Mouse (Mus musculus) brain, adult 2 months (tissue): ENCODE measurements around the gene Gm21985.
"Not testable (repeated sequence)": the region's sequence is repeated elsewhere in the genome, so short reads cannot be mapped to it uniquely, and the experiment has no call there.

ENCODE experiments used
- DNase-seq: peaks from one replicate; pipeline ENCODE4 v3.0.0; 2011; ENCODE audit warnings: low read depth, low spot score

Gene Gm21985

DNA sequence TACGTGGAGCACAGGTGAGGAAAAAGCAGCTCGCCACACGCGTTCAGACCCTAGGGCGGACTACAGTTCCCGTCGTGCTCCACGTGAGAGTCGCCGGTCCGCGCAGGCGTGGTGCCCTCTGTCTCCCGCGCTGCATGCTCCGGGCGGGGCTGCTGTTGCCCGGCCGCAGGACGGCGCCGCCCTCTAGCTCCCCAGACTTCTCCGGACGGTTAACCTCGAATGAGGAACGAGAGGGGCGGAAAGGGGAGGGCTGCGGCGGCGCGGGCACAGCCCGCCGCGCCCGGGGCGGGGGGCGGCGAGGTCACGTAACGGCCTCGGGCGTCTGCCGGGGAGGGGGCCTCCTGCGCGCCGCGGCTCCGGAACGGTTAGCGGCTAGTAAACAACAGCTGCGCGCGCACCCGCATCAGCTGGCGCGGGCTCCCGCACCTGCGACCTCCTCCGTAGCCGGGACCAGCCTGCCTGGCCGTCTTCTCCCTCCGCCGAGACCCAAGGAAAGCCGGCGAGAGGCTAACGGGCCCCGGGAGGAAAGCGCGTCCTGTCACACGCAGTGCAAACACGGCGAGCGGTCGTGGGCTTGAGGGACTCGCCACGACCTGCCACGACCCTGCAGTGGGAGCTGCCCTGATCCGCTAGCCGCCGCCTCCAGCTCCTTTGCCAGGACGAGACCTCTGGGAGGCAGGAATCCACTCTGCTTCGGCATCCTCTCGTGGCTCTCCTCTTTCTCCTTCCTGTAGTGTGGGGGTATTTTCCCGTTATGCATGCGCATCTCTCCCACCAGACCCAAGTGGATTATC lies 469 bp upstream of the Gm21985 start, which contains the start of gene Slc12a6:
TSS of gene Slc12a6 (plus strand) at position 378 of the 794 bp plus-strand sequence.
- peak; percentile 97 for DNase-seq

DNA sequence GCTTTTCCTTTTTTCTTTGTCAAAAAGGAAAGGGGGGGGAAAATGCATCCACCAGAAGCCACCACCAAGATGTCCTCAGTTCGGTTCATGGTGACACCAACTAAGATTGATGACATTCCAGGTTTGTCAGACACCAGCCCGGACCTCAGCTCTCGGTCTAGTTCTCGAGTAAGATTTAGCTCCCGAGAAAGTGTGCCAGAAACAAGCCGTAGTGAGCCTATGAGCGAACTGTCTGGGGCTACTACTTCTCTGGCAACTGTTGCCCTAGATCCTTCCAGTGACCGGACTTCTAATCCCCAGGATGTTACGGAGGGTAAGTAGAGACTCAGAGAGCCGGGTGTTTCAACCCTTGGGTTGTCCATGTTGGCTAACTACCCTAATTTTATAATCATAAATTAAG lies 666 bp downstream of the Gm21985 start:
- peak; percentile 50 for DNase-seq

DNA sequence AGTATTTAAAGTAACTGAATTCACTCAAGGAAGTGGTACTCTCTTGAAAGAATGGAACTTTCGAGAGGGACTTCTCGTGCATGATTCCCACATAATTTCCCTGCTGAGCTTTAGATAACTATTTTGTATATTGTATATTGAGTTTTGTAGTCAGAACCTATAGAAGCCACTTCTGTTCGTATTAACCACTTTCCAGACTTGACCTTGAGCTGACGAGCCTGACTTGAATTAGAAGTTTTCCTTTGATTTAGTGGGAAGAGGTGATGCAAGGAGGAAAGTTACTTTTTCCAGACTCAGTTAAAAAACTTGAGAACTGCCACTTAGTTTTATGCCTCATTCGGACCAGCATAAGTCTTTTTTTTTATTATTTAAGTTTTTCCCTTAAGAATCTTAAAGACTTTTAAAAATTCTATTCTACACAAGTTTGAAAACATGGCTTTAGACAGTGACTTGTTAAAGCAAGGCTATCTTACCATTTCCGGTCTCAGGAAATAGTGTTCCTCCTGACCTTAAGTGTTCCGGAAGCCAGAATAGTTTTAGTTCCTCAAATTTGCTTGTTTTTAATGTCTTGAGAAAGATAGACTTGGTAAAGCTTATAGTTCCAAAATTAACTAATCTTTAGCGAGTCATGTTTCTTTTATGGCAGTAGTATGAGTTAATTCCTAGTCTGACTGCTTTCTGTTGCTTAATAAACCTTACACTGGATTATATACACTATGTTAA lies 1.6 kb downstream of the Gm21985 start:
- DNase-seq = no peak

DNA sequence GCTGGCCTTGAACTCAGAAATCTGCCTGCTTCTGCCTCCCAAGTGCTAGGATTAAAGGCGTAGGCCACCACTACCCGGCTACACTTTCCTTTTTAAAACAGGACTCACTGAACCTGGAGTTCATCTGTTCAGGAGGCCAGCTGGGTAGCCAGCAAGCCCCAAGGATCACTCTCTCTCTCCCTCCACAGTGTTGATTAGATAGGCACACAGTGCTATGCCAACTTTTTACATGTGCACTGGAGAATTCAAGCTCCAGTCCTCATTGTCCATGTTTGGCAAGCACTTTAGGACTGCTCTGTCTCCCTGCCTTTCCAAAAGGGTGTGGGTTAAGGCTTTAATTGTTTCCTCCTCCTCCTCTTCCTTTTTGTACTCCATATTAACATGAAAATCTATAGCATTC lies 3.9 kb downstream of the Gm21985 start:
- no peak for DNase-seq

DNA sequence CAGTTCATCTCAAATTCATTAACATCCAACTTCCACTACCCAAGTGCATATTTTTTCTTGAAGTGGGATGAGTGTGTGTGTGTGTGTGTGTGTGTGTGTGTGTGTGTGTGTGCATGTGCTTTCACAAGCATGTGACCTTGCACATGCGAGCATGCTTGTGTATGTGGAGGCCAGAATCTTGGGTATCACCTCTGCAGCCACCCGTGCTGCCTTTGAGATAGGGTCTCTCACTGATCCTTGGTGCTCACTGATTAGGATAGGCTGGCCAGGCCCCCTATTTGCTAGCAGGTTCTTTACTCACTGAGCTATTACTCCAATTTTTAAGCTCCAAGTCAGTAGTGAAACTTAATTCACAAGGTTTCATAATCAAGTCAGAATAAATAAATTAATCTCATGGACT lies 6.8 kb downstream of the Gm21985 start:
- no peak for DNase-seq

DNA sequence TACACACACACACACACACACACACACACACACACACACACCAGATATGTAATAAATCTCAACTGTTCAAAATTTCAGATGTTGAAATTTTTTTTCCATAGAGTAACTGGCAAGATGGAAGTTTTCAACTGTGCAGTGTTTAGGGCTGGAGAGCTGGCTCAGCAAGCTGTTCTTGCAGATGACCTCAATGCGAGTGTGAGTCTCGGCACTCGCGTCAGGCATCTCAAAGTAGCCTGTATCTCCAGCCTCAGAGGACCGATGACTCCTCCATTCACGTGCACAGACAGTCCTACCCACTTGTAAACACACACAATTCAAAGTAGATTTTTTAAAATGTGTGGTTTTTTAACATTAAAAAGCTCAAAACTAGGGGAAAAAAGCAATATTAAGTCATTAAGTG lies 7.4 kb downstream of the Gm21985 start:
- peak; percentile 53 for DNase-seq

DNA sequence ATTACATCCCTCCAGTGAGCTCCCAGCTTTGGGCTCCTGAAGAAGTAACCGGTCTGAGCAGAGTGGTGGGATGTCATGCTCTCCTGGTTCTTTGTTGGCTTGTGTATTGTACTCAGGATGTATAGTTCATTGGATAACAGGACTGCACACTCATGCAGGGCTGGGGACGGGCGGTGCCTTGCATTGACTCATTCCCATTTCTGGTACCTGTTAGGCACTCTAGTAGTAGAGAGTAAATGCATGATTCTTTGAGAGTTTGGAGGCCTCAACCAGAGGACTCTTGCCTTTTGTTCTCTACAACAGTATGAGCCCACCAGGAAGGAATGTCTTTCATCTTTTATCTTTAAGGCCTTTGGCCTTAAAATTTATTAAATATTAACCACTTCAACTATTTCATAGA lies 10.8 kb downstream of the Gm21985 start:
- DNase-seq = no peak

DNA sequence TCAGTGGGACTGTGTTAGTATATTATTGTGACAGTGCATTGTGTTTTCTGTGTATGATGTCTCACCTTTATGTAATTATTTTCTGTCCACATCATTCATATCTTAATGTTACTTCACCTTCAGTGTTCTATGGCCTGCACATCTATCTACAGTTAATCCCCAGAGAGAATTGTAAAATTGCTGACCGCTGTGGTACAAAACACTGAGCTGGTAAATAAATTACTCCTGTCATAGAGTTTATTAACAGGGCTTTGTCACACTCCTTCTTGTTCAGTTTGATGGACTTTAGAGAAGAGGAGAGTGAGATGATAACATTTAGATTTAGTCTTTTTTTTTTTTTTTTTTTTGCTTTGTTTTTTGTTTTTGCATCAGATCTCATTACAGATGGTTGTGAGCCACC lies 16.7 kb downstream of the Gm21985 start:
- no peak for DNase-seq

DNA sequence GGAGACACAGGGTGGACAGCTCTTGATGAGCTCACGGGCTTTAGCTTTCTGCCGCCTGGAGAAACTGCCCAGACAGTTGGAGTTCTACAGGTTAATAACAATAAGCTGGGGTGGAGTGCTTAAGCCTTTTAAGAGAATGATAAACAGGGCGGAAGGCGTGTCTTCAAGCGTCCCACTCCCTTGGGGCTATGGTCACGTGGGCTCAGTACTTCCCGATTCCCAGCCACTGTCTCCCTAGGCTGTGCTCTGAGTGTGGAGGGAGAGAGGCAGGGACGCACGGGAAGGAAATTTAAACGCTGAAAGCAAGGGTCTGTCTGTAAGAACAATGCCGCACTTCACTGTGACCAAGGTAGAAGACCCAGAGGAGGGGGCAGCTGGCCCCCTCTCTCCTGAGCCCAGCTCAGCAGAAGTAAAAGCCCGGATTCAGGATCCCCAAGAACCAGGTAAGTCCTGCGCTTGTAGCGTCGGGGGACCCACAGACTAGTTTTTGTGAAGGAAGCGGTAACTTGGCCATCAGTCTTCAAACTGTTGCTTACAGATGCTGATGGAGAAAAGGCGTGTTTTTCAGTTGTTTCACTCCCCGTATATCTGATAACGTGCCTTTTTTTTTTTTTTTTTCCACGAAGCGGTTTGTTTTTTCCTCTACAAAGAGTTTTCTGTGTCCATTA lies 18.4 kb downstream of the Gm21985 start:
- DNase-seq = peak; percentile 59

DNA sequence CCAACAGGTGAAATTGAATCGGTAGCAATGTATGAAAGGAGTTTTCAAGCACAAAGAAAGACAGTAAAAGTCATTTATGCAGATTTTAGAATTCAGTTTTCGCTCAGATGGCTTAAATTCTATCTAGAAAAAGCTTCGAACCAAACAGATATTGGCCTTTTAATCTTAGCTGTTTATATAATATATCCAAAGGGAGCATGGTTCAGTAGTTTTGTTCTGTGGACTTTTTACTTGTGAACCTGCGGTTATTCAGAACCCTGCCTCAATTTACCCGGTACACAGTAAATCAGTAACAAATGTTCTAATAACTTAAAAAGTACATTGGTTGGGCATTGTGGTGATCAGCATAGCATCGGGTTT lies 18.9 kb downstream of the Gm21985 start:
- DNase-seq = no peak

DNA sequence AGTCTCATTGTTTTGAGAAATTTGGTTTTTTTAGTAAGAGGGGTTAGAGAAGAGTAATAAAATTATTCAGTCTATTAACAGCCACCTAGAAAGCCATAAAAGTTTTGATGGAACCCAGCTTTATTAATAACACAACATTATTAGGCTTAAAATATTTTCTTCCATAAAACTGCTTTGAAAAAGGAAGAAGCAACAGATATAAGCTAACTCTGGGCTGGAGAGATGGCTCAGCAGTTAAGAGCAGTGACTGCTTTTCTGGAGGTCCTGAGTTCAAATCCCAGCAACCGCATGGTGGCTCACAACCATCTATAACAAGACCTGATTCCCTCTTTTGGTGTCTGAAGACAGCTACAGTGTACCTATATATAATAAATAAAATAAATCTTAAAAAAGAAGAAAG lies 19.9 kb downstream of the Gm21985 start:
- not testable (repeated sequence) for DNase-seq

DNA sequence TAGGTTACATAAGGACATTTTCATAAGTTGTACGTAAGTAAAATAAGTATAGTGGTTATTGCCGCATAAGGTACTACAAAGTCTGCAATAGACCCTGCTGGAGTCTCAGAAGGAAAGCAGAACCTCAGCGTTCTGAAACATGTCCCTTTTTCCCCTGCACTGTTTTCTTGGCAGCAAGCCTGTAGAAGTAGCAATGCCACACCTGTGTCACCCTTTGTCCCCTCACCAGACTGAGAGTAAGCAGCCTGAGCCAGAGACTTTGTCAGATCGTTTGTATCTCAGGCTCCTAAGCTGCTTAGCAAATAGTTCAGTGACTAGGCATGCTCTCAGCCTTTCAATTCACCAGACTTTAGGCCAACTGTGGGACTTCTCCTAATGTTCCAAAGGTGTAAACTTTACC lies 20.9 kb downstream of the Gm21985 start:
- no peak for DNase-seq

DNA sequence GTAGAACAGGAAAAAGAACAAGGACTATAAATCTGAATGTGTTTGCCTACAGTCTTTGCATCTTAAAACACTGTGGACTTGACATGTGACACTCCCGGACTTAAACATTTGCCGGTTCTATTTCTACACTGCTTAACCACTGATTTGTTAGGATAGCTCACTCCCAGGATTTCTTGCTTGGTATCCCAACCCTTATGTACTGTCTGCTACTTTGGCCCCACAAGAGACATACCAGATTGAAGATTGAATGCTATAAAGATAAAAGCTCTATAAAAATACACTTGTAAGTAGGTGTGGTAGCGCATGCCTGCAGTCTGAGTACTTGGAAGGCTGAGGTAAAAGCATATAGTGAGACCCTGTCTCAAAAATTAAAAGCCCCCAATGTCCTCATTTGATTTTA lies 23.4 kb downstream of the Gm21985 start:
- DNase-seq = no peak

DNA sequence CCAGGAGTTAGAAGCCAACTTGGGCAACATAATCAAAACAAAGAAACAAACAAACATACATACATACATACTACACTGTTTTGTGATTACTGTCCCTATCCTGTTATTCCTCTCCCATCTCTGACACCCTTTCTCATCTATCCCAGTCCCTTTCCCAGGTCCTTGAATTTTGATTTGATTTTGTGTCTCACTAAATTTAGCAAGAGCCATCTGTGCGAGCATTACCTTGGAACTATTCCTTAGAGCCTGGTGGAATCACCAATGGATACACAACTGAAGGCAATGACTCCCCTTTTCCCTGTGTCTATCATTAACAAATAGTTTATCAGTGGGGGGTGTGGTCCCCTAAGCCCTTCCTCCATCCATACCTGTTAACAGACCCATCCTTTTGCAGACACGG lies 26.7 kb downstream of the Gm21985 start:
- peak; percentile 67 for DNase-seq

DNA sequence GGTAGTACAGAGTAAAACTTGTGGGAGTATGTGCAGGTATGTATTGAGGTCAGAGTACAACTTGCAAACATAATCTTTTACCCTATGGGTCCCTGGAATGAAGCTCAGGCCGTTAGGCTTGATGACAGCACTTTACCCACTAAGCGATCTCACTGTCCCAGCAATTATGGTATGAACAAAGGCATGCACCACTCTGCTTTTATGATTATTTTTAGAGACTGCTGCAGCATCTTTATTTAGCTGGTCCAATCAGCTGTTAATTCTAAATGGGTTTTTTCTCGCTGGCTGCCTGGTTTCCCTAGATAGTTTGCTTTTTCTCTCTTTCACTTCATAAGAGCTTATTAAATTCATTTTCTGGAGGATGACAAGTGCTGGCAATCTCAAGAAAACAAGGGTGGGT lies 30.1 kb downstream of the Gm21985 start:
- peak; percentile 73 for DNase-seq

DNA sequence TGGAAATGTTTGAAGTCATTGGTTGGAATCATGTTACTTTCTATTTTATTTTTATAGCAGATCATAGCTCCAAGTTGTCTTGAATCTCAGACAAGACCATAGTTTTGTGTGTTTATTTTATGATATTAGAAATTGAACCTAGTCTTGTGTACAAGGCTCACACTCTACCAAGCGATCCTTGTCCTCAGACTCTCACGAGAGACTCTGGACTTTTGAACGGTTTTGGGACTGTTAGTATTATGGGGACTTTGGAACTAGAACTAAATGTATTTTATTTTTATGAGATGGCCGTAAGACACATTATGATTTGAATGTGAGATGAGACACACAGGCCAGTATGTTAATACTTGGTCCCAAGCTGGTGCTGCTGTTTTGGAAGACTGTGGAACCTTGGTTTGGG lies 32.1 kb downstream of the Gm21985 start:
- no peak for DNase-seq

DNA sequence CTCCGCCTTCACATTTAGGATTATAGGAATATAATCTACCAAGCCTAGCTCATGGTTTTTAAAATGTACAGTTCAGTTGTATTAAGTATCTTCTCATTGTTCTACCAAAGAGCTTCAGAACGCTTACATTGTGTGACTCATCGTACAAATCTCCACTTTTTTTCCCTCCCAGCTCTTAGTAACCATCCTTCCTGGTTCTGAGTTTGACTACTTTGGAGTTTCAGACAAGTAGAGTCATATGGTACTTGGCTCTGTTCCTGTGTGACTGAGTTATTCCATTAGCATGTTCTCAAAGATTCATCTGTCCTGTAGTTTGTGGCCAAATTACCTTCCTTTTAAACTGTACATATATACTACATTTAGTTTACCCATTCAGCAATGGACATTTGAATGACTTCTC lies 42.6 kb downstream of the Gm21985 start:
- peak; percentile 68 for DNase-seq

DNA sequence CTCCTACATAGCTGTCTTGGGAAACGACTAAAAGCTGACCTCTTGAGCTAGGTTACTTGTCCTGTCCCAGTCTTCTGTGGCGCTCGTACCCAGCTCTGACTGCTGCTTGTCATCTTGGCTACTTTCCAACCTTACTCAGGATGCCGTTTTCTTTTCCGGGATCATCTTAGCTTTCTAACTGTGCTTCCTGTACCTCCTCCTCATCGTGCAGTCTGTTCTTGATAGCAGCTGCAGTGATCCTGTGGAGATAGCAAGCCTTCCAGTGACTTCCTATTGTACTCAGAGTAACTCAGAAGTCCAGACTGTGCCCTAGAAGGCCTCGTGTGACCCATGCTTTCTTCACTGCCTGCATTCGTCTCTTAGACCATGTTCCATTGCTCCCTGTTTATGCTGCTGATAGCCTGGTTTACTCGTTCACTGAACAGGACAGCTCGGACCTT lies 43.1 kb downstream of the Gm21985 start:
- DNase-seq = peak; percentile 70

DNA sequence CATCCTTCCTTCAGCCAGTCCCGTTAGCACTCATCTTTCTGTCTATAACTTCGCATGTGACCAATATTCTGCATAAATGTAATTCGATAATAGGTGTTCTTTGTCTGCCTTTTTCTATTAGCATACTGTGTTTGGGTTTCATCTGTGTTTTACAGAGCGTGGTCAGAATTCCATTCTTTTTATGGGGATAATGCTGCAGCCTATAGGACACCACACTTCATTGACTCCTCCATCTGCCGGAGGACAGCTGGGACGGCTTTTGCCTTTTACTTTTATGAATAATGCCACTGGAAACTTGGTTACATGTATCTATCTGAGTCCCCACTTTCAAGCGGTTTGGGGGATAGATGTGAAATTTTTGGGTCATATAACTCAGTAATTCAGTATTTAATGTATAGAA lies 49.5 kb downstream of the Gm21985 start:
- no peak for DNase-seq

DNA sequence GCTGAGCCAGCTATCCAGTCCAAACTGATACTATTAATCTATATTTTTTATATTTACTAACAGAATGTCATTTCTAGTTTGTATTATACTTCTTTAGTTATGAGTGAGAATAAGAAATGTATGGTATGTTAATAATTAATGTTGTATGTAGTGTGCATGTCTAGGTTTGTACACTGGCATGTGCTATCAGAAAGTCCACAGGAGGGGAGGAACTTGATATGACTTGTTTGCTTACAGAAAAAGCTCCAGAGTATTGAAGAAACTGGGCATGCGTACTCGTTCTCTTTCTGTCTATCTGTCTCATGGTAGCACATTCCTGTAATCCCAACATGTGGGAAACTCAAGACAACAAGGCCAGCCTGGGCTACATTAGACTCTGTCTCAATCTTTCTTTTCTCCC lies 52.1 kb downstream of the Gm21985 start:
- DNase-seq = no peak

DNA sequence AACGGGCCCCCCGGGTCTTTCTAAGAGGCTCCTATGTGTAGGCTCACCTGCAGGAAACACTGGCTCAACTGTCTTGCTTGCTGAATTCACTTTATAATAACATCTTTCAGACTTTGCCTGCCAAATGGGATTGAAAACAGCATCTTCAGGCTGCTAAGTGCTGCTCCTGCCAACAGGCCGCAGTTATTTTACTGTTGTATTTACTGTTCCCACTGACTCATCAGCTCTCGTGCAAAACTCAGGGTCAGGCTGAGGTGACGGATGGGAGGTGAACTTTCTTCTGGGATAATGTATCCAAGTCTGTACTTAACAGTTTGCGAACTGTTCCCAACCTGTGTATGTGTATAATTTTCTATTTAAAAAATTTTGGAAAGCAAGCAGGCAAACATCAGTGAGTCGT lies 52.8 kb downstream of the Gm21985 start:
- DNase-seq = peak; percentile 34

DNA sequence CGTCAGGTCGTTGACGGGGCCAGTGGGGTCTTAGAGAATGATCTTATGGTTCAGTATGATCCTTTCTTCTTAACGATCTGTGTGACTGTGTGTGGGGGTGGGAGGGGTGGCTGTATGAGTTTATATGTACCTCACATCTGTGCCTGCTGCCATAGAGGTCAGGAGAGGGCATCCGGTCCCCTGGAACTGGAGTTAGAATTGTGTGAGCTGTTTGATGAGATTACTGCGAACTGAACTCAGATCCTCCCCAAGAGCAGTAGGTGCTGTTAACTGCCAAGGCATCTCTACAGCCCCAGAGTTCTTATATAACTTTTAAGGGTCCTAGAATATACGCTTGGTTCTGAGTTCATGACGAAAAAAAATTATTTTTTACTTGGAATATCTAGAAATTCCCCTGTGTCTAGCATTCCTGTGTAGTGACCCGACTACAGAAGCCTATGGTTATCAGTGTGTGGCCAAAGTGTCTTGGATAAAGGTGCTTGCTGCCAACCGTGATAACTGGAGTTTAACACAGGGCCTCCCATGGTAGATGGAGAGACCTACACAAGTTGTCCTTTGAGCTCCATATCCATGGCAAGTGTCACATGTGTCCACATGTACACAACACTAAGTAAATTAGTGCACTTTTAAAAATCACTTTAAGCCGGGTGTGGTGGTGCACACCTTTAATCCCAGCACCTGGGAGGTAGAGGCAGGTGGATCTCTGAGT lies 62.1 kb downstream of the Gm21985 start:
- no peak for DNase-seq
